Mouse (Mus musculus) brain, embryonic 14.5 days (tissue): ENCODE measurements at regions not wholly inside any gene's neighbourhood (a gene's known extent, or its start where the extent isn't known, plus 50 kb on each side); places are given as distances from the start of the nearest gene placed in this dataset.

Experiments
- CTCF ChIP-seq: fragments of 200-500 bp; IDR thresholded peaks from 2 replicates; pipeline ENCODE4 v1.5.1; 2012; ENCODE audit warnings: inconsistent platforms, mild to moderate bottlenecking, moderate library complexity, borderline replicate concordance; ENCODE audit not compliant: insufficient read depth, insufficient read length; ENCODE audit errors: extremely low read depth
- POLR2A ChIP-seq: fragments of 200-500 bp; IDR thresholded peaks from 2 replicates; pipeline ENCODE4 v1.6.1; 2012; ENCODE audit warnings: mild to moderate bottlenecking, inconsistent platforms, borderline replicate concordance; ENCODE audit not compliant: poor library complexity, insufficient read depth, insufficient read length, severe bottlenecking; ENCODE audit errors: extremely low read depth

DNA sequence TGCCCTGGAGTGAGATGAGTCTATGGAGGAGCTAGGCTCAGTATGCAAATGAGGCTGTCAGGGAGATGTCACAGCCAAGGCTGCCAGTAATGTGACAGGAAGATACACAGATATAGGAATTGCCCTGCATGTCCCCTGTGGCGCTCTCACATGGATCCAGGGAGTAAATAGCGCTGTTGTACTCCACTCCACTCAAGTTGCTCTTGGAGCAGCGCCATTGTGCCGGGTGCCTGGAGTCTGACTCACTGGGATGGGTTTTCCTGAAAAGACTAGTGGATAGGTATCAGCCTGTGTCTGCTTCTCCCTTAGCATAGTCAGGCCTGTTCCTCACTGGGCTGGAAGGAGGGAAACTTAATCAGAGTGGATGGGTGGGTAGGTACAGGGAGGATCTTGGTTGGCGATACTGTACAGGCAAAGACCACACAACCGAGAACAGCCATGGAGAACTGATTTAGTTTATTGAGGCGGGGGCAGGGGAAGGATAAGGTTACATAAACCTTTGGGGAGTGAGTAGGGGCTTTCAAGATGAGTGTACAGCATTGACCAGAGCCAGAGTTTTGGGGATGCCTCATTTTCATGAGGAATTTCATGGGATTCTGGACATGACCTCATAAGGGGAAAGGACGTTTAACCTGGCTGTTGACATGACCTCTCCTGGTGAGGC lies 497.5 kb upstream of the Kcnab2 start:
- TF ChIP-seq POLR2A = no peak
- no peak for TF ChIP-seq CTCF
